ENCODE assay signal across 26 mouse cellular contexts in the genomic region with DNA sequence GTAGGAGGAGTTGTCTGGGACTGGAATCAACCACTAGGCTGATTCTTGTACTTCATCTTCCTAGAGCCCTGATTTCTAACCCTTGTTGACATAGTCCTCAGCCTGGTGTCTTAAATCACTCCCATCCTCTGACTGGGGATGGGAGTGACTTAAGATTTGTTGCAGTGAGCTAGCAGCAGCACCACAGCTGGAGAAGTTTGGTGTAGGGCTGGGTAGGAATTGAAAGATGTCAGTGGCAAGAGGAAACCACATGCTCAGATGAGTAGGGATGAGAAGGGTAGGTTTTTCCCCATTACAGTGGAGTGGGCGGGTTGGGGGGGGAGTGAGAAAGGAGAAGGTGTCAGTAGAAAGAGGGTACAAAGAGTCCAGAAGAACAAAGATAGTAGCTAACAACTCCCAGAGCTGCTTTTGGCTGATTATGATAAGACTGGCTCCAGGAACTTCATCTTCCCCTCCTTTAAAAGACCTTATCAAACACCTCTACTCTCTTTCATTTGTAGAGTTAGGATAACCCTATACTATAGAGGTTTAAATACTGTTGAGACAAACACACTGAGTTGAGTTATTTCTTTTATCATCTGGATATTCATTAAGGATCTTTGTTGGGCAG. TPM values are rescaled to one million over a fixed set of nuclear protein-coding genes. Genes with fewer than 3 reads are reported as not detected.
DNase-seq lines count a peak whose midpoint lies in the region; ATAC-seq and TF ChIP-seq lines count a peak whose summit lies in the region.
"Had no signal": no experiment of that assay in that cellular context is flagged by ENCODE, and none has a peak within 500 bp of the region (broad histone marks: within the 10 kb centered on the region; RNA-seq: fewer than 3 reads in every experiment).

No protein-coding gene starts in this region.

- H3K4me2 ChIP-seq in liver, embryonic 15.5 days = peak overlapping the region; percentile 35
- H3K4me2 ChIP-seq in kidney, embryonic 16.5 days (replicated peaks; ENCODE audit: low read depth, low read length) = no peak overlapping the region
- H3K4me2 ChIP-seq: embryonic facial prominence, embryonic 13.5 days; forebrain, embryonic 13.5 days; hindbrain, embryonic 14.5 days; lung, embryonic 15.5 days; neural tube, embryonic 13.5 days had no signal

- peak; percentile 41 for ATAC-seq in liver, embryonic 15.5 days (ENCODE audit: insufficient read depth)
- ATAC-seq in kidney, embryonic 16.5 days (ENCODE audit: low FRiP score, low TSS enrichment) = no peak
- ATAC-seq: activated CD4-positive, CD25-positive, alpha-beta regulatory T cell, adult 4 months; forebrain, embryonic 13.5 days; midbrain, embryonic 16.5 days had no signal

- no peak overlapping the region for H3K4me3 ChIP-seq in layer of hippocampus, adult 2 months
- H3K4me3 ChIP-seq in liver, embryonic 15.5 days (replicated peaks) = no peak overlapping the region
- H3K4me3 ChIP-seq in left cerebral cortex, adult 2 months = no peak overlapping the region
- no peak overlapping the region for H3K4me3 ChIP-seq in kidney, embryonic 16.5 days (ENCODE audit: low read length)
- H3K4me3 ChIP-seq: embryonic facial prominence, embryonic 13.5 days; erythroblast, embryonic 14.5 days; forebrain, embryonic 13.5 days; lung, embryonic 15.5 days; myocyte; neural tube, embryonic 13.5 days had no signal

- H3K36me3 ChIP-seq in liver, embryonic 15.5 days (replicated peaks) = no peaks in the 10 kb centered on the region
- H3K36me3 ChIP-seq in kidney, embryonic 16.5 days (ENCODE audit: insufficient read depth, low read length) = no peaks in the 10 kb centered on the region
- H3K36me3 ChIP-seq: embryonic facial prominence, embryonic 13.5 days; lung, embryonic 15.5 days; neural tube, embryonic 13.5 days had no signal

- no peak overlapping the region for H3K9ac ChIP-seq in liver, embryonic 15.5 days
- no peak overlapping the region for H3K9ac ChIP-seq in kidney, embryonic 16.5 days (replicated peaks; ENCODE audit: low read length)
- H3K9ac ChIP-seq: embryonic facial prominence, embryonic 13.5 days; forebrain, embryonic 13.5 days; hindbrain, embryonic 14.5 days; lung, embryonic 15.5 days; neural tube, embryonic 13.5 days had no signal

- no peak for DNase-seq in layer of hippocampus, adult 2 months (ENCODE audit: low spot score in 2 of 2)
- no peak for DNase-seq in layer of hippocampus, adult 8-10 months (ENCODE audit: low spot score in 2 of 2)
- peak; percentile 63 for DNase-seq in c-Kit-positive CD71-positive TER-119-positive erythroid progenitor cells, embryonic 14.5 days (ENCODE audit: low spot score)
- DNase-seq in left cerebral cortex, adult 2 months (ENCODE audit: extremely low spot score in 1 of 2, low spot score in 2 of 2) = no peak
- DNase-seq in left cerebral cortex, adult 18-20 months (ENCODE audit: low spot score in 2 of 2) = no peak
- DNase-seq: adrenal gland, adult 8-10 months; cerebellum, adult 8-10 months; cerebellum, postnatal 36 days; embryo, embryonic 11 days; gastrocnemius, postnatal 10 days; heart, adult 18-20 months; kidney, adult 2 months; kidney, postnatal 14 days; lung, postnatal 36 days; thymus, postnatal 36 days had no signal

- no peaks in the 10 kb centered on the region for H3K9me3 ChIP-seq in liver, embryonic 15.5 days (replicated peaks)
- H3K9me3 ChIP-seq in kidney, embryonic 16.5 days (ENCODE audit: low read length) = no peaks in the 10 kb centered on the region
- H3K9me3 ChIP-seq: embryonic facial prominence, embryonic 13.5 days; forebrain, embryonic 13.5 days; lung, embryonic 15.5 days; neural tube, embryonic 13.5 days had no signal

- 0 out of 2 replicates have a peak overlapping the region, but pooled peaks have one; percentile 8 for H3K27ac ChIP-seq in layer of hippocampus, adult 2 months
- H3K27ac ChIP-seq in liver, embryonic 15.5 days (replicated peaks) = no peak overlapping the region; the same call in 1 of the 2 replicates
- H3K27ac ChIP-seq in left cerebral cortex, adult 2 months = no peak overlapping the region; the same call in 1 of the 2 replicates
- H3K27ac ChIP-seq in kidney, embryonic 16.5 days (ENCODE audit: low read length) = no peak overlapping the region
- H3K27ac ChIP-seq: embryonic facial prominence, embryonic 13.5 days; forebrain, embryonic 13.5 days; hindbrain, embryonic 14.5 days; lung, embryonic 15.5 days; neural tube, embryonic 13.5 days had no signal

- peaks cover 66% of the 10 kb centered on the region for H3K4me1 ChIP-seq in liver, embryonic 15.5 days (replicated peaks)
- H3K4me1 ChIP-seq in kidney, embryonic 16.5 days (ENCODE audit: insufficient read depth, low read length) = peaks cover 9% of the 10 kb centered on the region; the same call in 1 of the 2 replicates

- TF ChIP-seq CTCF in layer of hippocampus, adult 2 months (conservative IDR thresholded peaks at IDR 0.05) = no peak
- TF ChIP-seq CTCF in left cerebral cortex, adult 2 months (IDR thresholded peaks at IDR 0.05) = no peak

- intact Hi-C loops in left cerebral cortex, adult 2 months (cut with DNase I) = no loop called here

- 0% methylated on average over 1 of the region's 1 CpGs for WGBS in liver, embryonic 15.5 days (ENCODE audit: insufficient replicate concordance)
- WGBS in kidney, embryonic 16.5 days = 59% methylated on average over 1 of the region's 1 CpGs

- 0 out of 2 replicates have a peak, but pooled peaks cover under 1% of the 10 kb centered on the region for H3K27me3 ChIP-seq in liver, embryonic 15.5 days
- no peaks in the 10 kb centered on the region for H3K27me3 ChIP-seq in kidney, embryonic 16.5 days (ENCODE audit: insufficient read depth, low read length)
- H3K27me3 ChIP-seq: forebrain, embryonic 13.5 days; lung, embryonic 15.5 days; neural tube, embryonic 13.5 days had no signal

RNA-seq across cellular contexts. Expression of gene Cd34, which starts 42.3 kb away (rescaled TPM):
- total RNA-seq in layer of hippocampus, adult 2 months (2021) = 10 to 100 TPM; 25.5 to 26.5 TPM
- total RNA-seq in layer of hippocampus, adult 8-10 months (2022) = 10 to 100 TPM; 32.2 to 56.7 (median 45.5) TPM
- polyA plus RNA-seq in liver, embryonic 15.5 days (2015; fragmentation: Nextera tagmentation; extraction: Ambion mirVana) = 9.3 and 10.4 TPM in 2 replicates
- 10 to 100 TPM; 57.8 to 66.1 TPM for total RNA-seq in left cerebral cortex, adult 2 months (2021)
- total RNA-seq in left cerebral cortex, adult 18-20 months (2021) = 10 to 100 TPM; 58.2 to 62.0 TPM
- polyA plus RNA-seq in kidney, embryonic 16.5 days (2015; fragmentation: Nextera tagmentation; extraction: Ambion mirVana) = 106 and 114 TPM in 2 replicates
